Mouse (Mus musculus): ENCODE results near the gene Phb2.
A peak's percentile ranks its signal among the peaks of the same experiment; 100 is the strongest.

Phb2 gene

DNA sequence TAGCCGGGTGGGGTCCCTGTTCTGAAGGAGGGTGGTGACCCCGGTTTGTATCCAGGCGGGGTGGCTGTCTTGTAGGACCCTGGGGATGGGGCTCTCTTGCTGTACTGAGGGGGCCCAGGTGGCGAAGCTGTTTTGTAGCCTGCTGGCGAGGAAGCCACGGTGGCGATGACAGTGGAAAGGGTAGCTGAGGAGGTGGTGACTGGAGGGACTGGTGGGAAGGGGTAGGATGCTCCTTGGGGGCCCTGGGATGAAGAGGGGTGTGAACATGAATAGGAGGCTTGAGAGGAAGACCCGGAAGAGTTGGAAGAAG lies 34.1 kb downstream of the Phb2 start:
- no peak for DNase-seq (ENCODE audit: low read depth)

DNA sequence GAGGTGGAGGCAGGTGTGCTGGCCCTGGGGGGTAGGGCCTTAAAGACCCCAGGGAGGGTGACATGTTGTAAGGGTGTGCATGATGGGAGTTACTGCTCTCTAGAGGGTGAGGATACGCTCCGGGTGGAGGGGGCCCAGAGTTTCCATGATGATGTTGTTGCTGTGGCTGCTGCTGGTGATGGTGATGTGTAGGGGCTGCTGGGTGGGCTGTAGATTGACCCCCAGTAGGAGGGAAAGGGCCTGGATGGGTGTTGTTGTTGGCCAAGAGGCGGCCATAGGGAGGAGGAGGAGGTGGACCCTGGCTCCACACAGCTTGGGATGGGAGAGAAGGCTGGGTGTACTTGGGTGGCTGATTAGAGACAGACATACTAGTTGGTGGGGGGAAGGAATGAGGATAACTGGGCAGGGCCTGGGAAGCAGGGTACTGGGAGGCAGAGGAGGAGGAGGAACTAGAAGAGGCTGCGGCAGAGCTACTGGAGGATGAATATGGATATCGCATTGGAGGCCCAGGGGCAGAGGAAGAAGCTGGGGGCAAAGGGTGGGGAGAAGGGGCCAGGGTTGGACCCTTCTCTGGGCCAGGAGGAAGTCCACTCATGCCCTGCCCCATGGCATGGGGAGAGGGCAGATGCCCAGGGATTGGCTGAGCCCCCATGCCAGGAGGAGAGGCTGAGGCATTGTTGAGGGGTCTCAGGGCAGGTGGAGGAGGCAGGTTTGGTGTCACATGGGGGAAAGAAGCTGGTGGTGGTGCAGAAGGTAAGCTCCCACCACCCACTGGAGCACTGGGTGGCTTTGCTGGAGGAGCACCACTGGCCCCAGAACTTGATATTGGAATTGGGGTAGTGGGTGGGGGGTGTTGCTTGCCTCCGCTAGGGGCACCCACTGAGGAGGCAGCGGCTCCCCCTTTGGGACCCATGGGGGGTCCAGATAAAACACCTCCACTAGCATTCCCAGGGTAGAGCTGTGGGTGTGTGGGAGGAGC lies 34.8 kb downstream of the Phb2 start:
- DNase-seq (ENCODE audit: low read depth) = no peak

DNA sequence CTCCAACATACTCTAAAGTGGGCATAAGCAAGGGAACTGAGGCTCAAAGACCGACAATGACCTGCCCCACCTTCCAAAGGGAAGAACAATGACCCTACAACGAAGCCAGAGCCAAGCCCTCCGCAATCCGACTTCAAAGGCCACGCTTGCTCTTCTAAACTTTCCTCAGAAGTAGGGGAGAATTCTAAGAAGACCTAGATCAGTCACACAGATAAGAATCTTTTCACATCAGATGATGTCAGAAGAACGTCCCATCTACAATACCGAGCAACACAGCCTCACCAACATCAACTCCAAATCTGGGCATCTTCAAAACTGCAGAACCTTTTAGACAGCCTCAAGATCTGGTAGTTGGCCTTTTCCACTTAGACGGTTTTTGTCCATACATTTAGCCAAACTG lies 38.3 kb downstream of the Phb2 start:
- no peak for DNase-seq (ENCODE audit: low read depth)

DNA sequence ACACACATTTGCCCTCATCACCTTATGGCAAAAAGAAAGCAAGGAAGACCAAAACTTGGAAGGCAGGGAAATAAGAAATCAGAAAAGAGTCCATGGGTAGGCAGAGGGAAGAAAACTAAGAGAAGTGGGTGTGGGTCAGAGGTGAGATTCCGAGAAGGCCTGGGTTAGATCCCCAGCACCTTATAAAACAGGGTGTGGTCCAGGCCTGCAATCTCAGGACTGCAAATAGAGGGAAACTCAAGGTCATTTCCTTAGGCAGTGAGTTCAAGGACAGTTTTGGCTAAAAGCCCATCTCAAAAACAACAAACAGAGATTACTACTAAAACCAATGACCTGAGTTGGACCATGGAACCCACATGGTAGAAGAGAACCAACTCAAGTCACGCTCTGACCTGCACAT lies 41.7 kb downstream of the Phb2 start:
- no peak for DNase-seq (ENCODE audit: low read depth)

DNA sequence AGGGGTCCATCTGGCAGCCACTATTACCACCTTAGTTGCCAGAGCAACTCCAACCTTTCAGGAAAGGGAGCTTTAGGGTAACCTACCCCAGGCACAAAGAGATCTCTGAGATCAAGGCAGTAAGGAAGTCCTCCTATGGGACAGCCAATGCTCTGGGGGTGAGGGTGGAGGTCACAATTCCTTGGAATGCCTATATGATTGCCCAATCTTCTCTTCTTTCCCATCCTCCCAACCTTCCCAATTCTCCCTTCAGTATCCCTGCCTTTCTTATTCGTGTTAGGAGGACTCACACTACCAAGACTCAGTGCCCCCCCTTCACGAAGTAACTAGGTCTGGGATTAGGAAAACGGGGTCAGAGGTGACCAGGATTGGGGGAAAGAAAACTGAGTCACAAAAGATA lies 43.2 kb downstream of the Phb2 start:
- DNase-seq (ENCODE audit: low read depth) = no peak

GRCm38 (mm10) chr6:124755831-124756595 lies 43.9 kb downstream of the Phb2 start, which contains the start of the genes Gm45234 and Atn1:
Gene Gm45234, minus strand, starts transcription at chr6:124756021.
Gene Atn1, minus strand, starts transcription at chr6:124756524.
- DNase-seq (ENCODE audit: low read depth) = no peak

DNA sequence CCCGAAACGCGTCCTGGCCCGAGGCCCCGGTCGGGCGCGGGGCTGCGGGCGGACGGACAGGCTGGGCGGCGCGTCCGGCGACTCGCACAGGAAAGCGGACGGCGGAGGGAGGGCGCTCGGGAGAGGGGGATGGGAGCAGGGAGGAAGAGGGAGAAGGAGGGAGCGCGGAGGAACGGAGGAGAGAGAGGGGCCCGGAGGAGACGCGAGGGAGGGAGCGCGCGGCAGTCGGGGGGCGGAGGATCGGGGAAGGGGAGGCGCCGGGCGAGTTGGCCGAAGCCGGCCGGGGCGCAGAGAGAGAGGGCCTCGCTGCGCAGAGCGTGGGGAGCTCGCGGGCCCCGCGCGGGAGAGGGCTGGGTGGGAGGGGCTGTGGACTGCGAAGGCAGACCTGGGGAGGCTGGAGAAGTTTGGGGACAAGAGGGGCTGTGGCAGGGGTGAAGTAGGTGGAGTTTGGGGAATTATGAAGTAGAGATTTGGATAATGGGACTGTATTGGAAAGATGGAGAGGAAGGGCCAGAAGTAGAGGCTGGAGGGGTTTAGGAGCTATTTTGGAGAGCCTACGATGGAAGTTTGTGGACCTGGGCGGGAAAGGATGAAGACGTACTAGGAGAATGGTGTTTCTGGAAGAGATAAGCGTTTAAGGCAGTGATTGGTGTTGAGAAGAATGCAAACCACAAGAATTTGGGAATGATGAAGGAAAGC lies 44.7 kb downstream of the Phb2 start:
- DNase-seq (ENCODE audit: low read depth) = peak; percentile 36

DNA sequence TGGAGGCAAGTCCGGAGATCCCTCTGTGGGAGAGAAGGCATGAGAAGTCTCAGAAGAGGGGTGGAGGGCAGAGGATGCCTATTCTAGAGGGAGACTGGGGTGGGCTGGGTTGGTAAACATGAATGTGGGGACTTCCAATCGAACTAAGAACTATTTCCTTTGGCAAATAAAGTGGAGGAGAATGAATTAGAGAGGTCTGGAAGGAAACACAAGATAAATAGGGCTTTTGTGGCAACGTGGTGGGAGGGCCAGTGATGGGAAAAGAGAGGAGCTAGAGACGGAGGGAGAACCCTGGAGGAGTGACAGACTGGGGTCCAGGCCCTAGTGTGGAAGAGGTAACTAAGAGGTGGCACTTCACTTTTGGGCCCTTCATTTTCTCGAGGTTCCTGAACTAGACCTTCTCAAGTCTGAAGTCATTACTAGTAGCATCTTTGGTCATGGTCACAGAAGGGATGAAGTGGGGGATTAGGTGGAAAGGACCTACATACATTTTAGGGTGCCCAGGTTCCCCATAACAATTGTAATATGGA lies 45.3 kb downstream of the Phb2 start:
- no peak for DNase-seq (ENCODE audit: low read depth)

GRCm38 (mm10) chr6:124757909-124758848 lies 46.0 kb downstream of the Phb2 start:
- DNase-seq (ENCODE audit: low read depth) = peak; percentile 27

GRCm38 (mm10) chr6:124758849-124759232 lies 46.7 kb downstream of the Phb2 start:
- DNase-seq (ENCODE audit: low read depth) = no peak

DNA sequence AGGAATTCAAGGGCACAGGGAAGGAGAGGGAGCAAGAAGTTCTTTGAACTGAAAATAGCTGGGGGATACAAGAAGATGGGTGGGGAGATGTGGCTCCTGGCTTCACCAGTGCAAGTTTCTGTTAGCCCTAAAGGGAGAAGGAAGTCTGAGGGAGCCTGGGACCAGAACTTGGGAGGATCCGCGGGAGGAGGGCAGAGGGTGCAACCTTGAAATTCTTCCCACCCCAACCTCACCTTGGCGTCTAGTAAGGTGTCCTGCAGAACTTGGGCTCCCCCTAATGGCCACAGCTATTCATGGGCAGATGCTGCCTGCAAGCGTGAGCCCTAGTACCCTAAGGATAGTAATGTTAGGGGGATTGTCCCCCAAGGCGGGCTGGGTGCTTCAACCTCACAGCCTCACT lies 47.1 kb downstream of the Phb2 start:
- peak; percentile 46 for DNase-seq (ENCODE audit: low read depth)

DNA sequence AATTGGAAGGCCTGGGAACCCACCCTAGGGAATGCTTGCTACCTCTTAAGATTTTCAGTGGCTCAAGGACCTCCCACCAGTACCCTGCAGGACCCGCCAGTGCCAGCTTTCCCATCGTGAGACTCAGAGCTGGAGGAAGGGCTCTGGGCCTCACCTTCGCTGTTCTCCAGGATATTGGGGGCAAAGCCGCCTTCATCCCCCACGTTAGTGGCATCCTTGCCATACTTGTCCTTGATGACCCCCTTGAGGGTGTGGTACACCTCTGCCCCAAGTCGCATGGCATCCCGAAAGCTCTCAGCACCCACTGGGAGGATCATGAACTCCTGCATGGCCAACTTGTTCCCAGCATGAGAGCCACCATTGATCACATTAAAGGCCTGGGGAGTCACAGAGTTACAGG lies 53.8 kb downstream of the Phb2 start:
- DNase-seq (ENCODE audit: low read depth) = no peak
